Mouse (Mus musculus): ENCODE results near the gene Lipa.

Gene Lipa

GRCm38 (mm10) chr19:34526941-34527682 lies at the start of gene Lipa:
TSS of gene Lipa (minus strand) at chr19:34527474.
- peak; percentile 59 for DNase-seq (ENCODE audit: low read depth, low spot score)

- no peak for DNase-seq (ENCODE audit: low read depth, low spot score)
These were observed 46.4 kb upstream of the Lipa start for GRCm38 (mm10) chr19:34573650-34574049.

DNA sequence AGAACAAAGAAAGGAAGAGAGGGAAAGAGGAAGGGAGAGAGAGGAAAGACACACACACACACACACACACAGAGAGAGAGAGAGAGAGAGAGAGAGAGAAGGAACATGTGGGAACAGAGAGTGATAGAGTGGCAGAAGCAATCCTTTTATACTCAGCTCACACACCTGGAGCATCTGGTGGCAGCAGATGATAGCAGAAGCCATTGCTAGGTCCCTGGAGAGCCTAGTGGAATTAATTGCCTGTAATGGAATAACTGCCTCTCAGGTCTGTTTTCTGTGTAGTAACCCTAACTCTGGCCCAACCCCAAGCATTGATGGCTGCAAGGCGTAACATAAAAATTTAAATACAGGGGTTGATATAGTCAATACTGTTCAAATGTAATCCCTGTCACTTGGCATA lies 43.8 kb upstream of the Lipa start:
- DNase-seq (ENCODE audit: low read depth, low spot score), result no peak

DNA sequence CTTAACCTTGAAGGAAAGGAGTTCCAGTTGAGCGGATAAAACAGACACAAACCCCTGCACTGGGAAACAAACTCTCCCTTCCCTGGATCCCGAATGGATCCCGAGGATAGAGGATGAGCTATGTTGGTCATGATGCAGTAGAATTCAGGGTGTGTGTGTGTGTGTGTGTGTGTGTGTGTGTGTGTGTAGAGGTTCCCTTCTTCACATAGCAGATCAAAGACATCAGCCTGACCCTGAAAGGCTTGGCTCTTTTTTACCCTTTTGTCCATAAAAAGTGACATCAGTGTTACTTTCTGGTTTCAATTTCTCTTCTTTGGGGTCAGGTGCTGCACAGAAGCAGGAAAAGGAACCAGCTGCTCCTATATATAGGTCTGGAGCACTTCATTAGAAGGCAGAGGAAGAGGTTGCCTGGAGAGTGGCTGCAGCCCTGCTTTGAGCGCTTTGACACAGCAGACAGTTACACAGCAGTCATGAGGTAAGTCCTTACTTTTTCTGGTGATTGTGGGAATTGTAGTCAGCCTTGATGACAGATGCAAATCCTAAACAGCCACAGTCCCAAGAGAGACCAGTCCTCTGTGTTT lies 42.7 kb upstream of the Lipa start:
- DNase-seq (ENCODE audit: low read depth, low spot score), result no peak

DNA sequence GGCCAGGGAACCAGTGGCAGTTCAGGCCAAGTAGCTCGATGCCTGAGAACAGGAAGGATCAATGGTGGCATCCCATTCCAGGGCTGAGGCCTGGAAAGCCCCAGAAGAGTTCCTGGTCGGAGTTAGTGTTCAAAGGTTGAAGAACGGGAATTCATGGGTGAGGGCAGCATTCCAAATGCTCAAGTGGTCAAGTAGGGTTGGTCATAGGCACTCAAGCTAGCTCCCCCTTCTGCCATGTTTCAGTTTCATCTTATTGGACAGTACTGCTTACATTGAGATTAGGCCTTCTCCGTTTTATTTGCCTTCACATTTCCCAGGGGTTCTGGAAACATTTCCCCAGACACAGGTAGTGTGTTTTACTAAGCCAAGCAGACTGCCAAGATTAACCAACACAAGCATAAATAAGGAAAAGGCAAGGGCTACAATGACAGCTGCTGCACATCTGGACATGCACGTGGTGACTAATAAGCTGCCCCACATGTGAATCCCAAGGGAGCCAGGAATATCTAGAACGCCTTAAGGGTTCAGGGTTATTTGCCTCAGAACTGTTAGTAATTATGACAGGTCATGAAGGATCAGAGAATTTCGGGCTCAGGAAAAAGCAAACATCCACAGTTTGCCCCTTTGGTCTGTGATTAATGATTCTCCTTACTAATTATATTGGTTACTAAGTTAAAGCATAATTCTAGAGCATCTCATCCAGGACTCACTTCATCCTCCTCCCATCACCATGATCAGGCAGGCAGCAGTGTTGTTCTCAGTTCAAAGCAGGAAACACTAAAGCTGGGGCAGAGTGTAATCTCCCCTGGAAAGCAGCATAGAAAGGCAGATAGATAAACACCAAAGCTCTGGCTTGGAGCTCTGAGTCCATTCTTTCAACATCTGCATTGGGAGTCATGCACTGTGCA lies 42.0 kb upstream of the Lipa start:
- DNase-seq (ENCODE audit: low read depth, low spot score), result no peak

DNA sequence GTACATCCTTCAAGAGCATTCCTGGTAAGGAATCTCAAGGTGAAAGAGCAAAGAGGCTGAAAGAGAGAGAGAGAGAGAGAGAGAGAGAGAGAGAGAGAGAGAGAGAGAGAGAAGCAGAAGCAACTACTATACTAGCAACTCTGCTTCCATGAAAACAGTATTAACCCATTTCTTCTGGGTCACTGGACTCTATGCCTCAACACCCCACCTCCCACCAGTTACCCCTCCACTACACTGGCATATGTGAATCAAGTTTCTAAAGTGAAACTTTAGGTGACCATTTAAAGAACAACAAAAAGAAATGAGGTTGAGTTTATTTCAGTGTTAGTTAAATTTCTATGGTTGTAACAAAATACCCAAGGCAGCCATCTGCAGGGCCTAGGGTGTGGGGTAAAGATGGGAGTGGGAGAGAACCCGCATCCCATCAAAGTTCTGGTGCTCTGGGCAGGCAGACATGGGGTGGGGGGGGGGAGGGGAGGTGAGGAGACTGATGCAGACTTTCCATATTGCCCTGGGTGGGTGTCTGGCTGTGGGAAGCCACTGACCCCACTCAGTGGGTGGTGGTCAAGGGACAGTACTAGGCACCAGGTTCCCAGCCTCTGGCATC lies 39.0 kb upstream of the Lipa start:
- no peak for DNase-seq (ENCODE audit: low read depth, low spot score)

GRCm38 (mm10) chr19:34562556-34562955 lies 35.3 kb upstream of the Lipa start:
- DNase-seq (ENCODE audit: low read depth, low spot score), result no peak

- DNase-seq (ENCODE audit: low read depth, low spot score), result no peak
These were observed 29.3 kb upstream of the Lipa start for GRCm38 (mm10) chr19:34556621-34557020.

DNA sequence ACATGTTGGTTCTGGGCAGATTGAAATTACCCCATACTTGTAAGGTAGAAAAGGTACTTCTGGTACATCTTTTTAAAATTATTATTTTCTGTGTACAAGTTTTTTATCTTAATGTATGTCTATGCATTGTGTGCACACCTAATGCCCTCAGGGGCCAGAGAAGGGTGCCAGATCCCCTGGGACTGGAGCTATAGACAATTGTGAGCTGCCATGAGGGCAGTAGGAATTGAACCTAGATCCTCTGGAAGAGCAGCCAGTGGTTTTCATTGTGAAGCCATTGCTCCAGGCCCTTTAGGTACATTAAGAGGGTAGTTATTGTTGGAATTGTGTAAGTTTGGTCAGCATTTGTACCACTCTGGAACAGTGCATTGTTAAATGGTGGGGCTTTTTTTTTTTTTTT lies 26.8 kb upstream of the Lipa start:
- no peak for DNase-seq (ENCODE audit: low read depth, low spot score)

DNA sequence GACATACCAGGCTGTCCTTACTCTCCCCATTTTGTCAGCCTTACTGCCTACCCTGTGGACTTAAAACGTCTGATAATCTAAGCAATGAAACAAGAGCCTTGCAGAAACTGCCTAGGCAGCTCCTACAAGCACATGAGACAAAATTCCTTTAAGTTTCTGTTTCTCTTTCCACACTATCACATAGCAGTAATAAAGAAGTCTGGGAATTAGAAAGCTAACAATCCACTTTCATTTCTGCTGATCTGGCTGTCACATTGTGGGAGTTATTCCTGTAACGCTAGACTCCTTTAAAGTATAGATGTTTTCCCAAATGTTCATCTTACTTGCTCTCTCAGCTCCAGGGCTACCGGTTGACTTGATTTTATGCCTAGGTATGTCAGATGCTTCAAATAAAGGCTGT lies 26.2 kb upstream of the Lipa start:
- DNase-seq (ENCODE audit: low read depth, low spot score), result no peak

DNA sequence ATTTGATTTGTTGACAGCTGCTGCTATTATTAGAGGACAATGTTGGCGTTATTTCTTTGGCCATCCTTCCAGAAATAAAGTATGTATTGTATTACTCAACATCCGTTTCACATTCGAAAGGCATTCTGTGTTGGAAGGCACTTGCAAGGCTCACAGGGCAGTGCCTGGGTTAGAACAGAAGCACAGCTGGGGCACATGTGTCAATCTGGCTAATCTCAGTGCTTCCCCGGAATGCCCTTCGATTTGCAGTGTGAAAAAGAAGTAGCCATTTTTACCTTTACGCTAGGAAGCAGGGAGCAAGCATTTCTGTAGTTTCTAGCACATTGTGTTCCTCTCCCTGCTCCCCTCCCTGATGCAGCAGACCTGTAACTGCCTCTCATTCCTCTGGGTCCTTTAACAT lies 25.7 kb upstream of the Lipa start:
- no peak for DNase-seq (ENCODE audit: low read depth, low spot score)

DNA sequence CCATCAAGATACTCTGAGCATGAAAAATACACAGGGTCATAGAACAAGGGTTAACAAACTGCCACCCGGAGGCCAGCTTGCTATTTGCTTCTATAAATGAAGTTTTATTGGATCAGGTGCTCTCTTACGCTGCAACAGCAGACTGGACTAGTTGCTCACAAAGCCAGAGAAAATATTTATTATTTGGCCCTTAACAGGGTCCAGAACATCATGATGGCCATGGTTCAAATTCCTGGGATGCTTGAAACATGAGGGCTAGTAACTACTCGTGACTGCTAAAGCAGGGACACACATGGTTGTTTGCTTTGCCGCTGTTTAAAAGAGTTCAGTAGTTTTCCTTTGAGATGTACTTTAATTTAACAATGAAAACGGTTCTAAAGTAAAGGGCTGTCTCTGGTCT lies 24.7 kb upstream of the Lipa start:
- no peak for DNase-seq (ENCODE audit: low read depth, low spot score)

GRCm38 (mm10) chr19:34550534-34551223 lies 23.4 kb upstream of the Lipa start, which contains the start of gene Ifit2:
TSS of gene Ifit2 (plus strand) at chr19:34550694.
- DNase-seq (ENCODE audit: low read depth, low spot score), result peak; percentile 43

GRCm38 (mm10) chr19:34550205-34550533 lies 22.9 kb upstream of the Lipa start:
- DNase-seq (ENCODE audit: low read depth, low spot score), result no peak

DNA sequence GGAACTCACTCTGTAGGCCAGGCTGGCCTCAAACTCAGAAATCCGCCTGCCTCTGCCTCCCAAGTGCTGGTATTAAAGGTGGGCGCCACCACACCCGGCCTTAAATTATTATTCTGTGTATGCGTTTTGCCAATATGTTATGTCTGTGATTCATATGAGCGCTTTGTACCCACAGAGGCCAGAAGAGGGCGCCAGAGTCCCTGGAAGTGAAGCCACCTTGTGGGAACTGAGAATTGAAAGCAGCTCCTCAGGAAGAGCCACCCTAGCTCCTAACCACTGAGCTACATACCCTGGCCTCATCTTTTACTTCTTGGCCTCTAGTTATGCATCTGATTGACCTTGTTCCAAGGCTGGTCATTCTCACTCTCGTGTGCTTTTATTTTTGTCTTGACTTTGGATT lies 20.7 kb upstream of the Lipa start:
- peak; percentile 46 for DNase-seq (ENCODE audit: low read depth, low spot score)

- no peak for DNase-seq (ENCODE audit: low read depth, low spot score)
These were observed 18.9 kb upstream of the Lipa start for GRCm38 (mm10) chr19:34546211-34546610.

DNA sequence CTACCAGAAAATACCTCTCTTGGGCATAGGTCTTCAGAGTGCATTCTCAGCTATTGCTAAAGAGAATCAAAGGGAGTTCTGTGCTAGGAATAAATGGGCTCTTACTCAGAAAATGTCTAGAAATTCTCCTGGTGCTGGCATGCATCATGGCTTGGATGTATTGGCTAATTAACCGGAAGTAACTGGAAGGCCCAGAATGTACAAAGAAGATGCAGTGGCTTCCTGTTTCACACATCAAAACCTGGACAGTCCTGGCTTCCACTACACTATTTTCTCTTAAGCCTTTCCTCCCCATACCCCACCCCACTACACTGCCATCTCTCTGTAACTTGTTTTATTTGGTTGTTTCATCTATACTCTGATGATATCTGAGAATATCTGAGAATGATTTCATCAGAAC lies 12.1 kb upstream of the Lipa start:
- no peak for DNase-seq (ENCODE audit: low read depth, low spot score)

DNA sequence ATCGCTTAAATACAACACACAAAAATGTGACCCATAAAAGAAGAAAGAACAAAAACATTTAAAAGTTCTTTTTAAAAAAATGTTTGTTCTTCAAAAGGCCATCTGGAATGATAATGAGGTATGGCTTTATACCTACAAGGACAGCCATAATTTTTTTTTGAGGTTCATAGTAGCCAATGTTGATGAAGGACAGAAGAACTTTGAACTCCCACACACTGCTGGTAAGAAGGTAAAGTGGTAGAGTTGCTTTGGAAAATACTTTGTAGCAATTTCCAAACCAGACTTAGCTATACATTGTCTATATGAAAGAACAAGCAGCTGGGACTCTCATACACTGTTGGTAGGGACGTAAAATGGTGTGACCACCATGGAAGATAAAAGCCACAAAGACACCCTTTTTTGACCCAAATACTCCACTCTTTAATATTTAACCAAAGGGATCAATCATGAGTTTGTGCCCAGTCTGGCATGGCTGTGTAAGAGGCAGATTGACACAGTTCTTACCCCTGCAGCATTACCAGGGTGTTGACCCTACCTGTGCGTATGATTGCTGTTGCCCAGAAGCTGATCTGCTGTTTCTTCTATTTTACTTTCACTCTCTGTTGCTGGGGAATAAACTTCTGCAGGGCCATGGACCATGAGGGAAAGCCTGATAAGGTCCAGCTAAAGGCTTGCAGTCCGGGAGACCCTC lies 4.9 kb upstream of the Lipa start:
- no peak for DNase-seq (ENCODE audit: low read depth, low spot score)

DNA sequence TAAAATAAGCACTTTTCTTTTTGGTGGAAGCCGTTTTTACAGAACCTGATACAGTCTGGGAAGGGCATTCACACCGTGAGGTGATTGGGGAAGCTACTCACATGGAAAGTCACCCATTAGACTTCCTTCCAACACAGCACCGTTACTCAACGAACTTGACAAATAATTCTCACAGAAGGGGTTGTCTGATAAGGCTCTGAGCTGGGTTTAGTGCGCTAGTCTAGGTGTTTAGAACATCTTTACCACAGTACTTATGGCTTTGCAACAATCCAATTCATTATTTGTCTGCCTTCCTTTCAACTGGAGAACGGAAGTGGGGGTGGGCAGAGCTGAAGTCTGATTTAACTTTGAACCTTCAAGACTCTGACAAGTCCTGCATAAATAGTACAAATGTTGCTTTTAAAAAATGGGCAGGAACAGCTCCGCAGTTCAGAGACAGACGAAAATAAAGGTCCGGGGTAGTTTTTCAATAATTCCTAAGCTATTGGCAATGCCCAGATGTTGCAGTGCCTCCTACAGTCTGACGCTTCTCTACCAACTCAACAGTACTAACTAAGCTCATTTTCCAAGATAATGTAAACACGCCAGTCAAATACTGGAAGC lies 852 bp downstream of the Lipa start:
- no peak for DNase-seq (ENCODE audit: low read depth, low spot score)

DNA sequence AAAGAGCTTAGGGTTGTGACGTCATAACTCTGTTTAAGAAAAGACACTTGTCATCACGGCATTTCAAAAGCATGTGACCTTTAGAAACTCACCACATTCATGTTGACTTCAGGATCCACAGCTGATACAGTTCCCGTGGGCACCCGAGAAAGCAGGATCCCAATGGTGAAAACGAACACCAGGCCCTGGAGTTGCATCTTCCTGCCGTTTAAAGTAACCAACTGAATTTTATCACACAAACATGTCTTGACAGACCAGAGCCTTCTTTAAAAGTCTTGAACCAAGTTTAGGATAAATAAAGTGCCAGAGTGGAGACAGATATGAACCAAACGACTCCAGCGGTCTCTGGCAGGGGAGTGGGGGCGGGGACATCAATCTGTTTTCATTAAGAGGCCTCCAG lies 2.6 kb downstream of the Lipa start:
- DNase-seq (ENCODE audit: low read depth, low spot score), result no peak
